2 mouse cellular contexts compared by ENCODE assay signal in the genomic region with DNA sequence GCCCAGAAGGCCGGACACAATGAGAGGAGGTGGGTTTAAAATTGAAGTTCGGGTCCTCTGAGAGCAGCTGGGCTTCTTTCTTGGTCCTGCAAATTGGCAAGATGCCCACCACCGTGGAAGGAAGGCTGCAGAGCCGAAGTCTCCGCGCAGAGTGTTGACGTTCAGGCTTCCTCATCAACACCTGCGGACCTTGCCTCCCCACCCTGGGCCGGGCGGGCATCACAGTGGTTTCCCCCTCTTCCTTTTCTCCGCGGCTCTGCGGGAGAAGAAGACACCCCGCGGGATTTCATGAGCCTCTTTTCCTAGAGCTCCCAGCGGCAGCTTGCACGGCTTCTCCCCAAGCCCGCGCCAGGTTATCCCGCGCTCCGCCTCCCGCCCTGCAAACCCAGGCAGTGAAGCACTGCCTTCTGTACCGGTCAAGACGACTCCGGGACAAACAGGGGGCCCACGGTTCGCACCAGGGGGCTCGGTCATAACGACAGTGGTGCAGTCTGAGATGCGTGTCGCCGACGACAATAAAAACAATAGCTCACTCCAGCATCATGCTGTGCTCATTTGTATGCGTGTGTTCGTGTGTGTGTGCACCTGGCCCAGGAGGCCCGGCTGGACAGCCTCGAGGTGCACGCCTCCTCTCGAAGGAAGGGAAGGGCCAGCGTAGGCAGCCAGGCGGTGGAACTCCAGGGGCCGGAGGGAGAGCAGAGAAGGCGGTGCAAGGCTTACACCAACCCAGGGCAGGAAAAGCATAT.
TF ChIP-seq lines count a peak whose summit lies in the region.

No protein-coding gene starts in this region.

TF ChIP-seq in CH12.LX, 34 proteins besides CTCF, POLR2A, EP300 and RAD21:
- TF ChIP-seq MXI1 (IDR thresholded peaks at IDR 0.05; ENCODE audit: low read depth, low read length) (peak; percentile 46; the same call in 1 of the 2 replicates), E2F4 (IDR thresholded peaks at IDR 0.05; ENCODE audit: insufficient replicate concordance, low read depth, low read length) (no peak), NELFE (IDR thresholded peaks at IDR 0.05; ENCODE audit: low read depth, low read length) (no peak), SIN3A (IDR thresholded peaks at IDR 0.05; ENCODE audit: low read length) (peak; percentile 72), NRF1 (IDR thresholded peaks at IDR 0.05; ENCODE audit: low read depth, low read length) (no peak), UBTF (IDR thresholded peaks at IDR 0.05; ENCODE audit: low read depth, low read length) (0 out of 2 replicates have a peak, but pooled peaks have one; percentile 80), TCF12 (IDR thresholded peaks at IDR 0.05; ENCODE audit: low read depth, low read length) (0 out of 2 replicates have a peak, but pooled peaks have one; percentile 2), SMC3 (IDR thresholded peaks at IDR 0.05; ENCODE audit: low read depth, low read length) (no peak)

TF ChIP-seq in MEL, 35 proteins besides CTCF, POLR2A, EP300 and RAD21:
- no peak for TF ChIP-seq USF2 (IDR thresholded peaks at IDR 0.05; ENCODE audit: borderline replicate concordance in 1 of 2, insufficient read depth in 1 of 2, low read depth in 1 of 2, low read length in 2 of 2)
- TF ChIP-seq GATA1 (IDR thresholded peaks at IDR 0.05; ENCODE audit: low read depth, low read length): no peak
- TF ChIP-seq UBTF (IDR thresholded peaks at IDR 0.05; ENCODE audit: borderline replicate concordance, insufficient read depth, low read depth, low read length): no peak
- no peak for TF ChIP-seq ZMIZ1 (IDR thresholded peaks at IDR 0.05; ENCODE audit: low read depth, low read length)
- TF ChIP-seq NRF1 (IDR thresholded peaks at IDR 0.05; ENCODE audit: insufficient read depth, low read depth, low read length, poor library complexity, severe bottlenecking): no peak
- TF ChIP-seq CHD1 (IDR thresholded peaks at IDR 0.05; ENCODE audit: low read depth, low read length): 0 out of 2 replicates have a peak, but pooled peaks have one; percentile 53
- TF ChIP-seq NELFE (IDR thresholded peaks at IDR 0.05; ENCODE audit: low read depth, low read length): peak; percentile 43
- TF ChIP-seq ELF1 (IDR thresholded peaks at IDR 0.05; ENCODE audit: low read depth, low read length): 0 out of 2 replicates have a peak, but pooled peaks have one; percentile 47
- TF ChIP-seq ETS1 (IDR thresholded peaks at IDR 0.05; ENCODE audit: low read depth, low read length): 0 out of 2 replicates have a peak, but pooled peaks have one; percentile 32
- peak; percentile 40; the same call in 1 of the 2 replicates for TF ChIP-seq MAZ (IDR thresholded peaks at IDR 0.05; ENCODE audit: low read depth, low read length)
- no peak for TF ChIP-seq TBP (IDR thresholded peaks at IDR 0.05; ENCODE audit: low read depth, low read length)
- peak; percentile 68 for TF ChIP-seq SIN3A (IDR thresholded peaks at IDR 0.05; ENCODE audit: low read length)
- TF ChIP-seq TCF12 (IDR thresholded peaks at IDR 0.05; ENCODE audit: low read depth, low read length): 0 out of 2 replicates have a peak, but pooled peaks have one; percentile 19
- TF ChIP-seq E2F4 (IDR thresholded peaks at IDR 0.05; ENCODE audit: borderline replicate concordance, low read depth, low read length): no peak
- TF ChIP-seq HCFC1 (IDR thresholded peaks at IDR 0.05; ENCODE audit: low read depth, low read length): peak; percentile 78
